Mouse (Mus musculus): Measurements from ENCODE around the gene Tbk1. TPM values are rescaled to one million over a fixed set of nuclear protein-coding genes. Genes with fewer than 3 reads are reported as not detected.

Tbk1 gene
- polyA plus RNA-seq (2015; fragmentation: Nextera tagmentation; extraction: Ambion mirVana): 37.0 and 39.2 TPM in 2 replicates

DNA sequence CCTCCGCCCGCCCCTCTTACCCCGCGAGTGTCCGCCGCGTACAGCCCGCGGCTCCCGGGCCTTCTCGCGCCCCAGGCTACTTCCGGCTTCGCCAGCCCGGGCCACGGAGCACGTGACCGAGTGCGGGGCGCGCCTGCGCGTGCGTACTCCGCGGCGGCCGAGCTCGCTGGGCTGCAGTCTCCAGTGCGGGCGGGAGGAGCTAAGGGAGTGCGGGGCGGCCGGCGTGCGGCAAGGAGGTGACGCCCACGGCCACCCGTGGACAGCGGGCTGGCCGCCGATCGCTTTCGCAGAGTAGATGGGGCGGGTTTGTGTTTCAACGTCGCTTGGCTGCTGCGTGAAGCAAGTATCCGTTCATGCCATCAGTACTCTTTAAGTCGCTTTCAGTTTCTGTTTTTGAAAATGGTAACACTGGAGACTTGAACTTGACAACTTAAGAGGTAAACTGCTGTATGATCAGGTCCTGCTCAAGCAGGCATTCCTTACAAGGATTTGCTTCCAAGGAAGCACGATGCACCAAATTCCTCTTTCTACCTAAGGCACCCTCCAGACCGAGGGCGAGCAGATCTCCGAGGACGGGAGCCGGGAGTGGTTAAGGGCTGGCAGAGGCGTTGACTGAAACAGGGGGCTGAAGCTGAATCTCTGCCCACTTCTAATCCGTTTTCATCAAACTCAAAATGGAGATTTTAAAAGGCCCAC, at the start of gene Tbk1:
TSS of gene Tbk1 (minus strand) at position 113 of the 696 bp plus-strand sequence.
- Histone ChIP-seq H3K4me3 (ENCODE audit: low read length) (peak within 1 kb of the TSS; percentile 88), H3K4me1 (replicated peaks; ENCODE audit: control insufficient read depth, insufficient read depth, low read length) (peaks cover 4% of the 10 kb centered on the region; the same call in 1 of the 2 replicates), H3K9ac (ENCODE audit: low read length) (peak within 1 kb of the TSS; percentile 89), H3K9me3 (ENCODE audit: control insufficient read depth, low read length) (no peaks in the 10 kb centered on the region), H3K4me2 (ENCODE audit: low read depth, low read length) (peak within 1 kb of the TSS; percentile 70), H3K36me3 (ENCODE audit: control insufficient read depth, insufficient read depth, low read length) (peaks cover 28% of the 10 kb centered on the region), H3K27me3 (ENCODE audit: control insufficient read depth, insufficient read depth, low read depth, low read length) (no peaks in the 10 kb centered on the region), H3K27ac (ENCODE audit: low read length) (peak within 1 kb of the TSS; percentile 84)
- peak; percentile 99 for ATAC-seq (ENCODE audit: low read depth)
- under 1% methylated on average over 52 of the region's 58 CpGs for WGBS

DNA sequence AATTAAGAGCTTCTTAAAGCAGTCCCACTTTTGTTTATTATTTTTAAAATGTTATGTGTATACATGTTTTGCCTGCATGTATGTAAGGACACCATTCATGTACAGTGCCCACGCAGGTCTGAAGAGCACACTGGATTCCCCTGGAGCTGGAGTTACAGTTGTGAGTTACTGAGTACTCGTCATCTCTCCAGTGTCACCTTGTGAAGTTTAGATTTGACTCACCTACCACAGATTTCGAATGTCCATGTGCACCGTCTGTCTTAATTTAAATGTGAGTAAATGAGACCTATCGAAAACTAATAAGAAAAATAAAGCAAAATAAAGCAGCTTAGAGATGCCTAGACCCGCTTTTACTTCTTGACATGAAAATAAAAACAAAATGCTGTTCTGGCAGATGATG, 49.7 kb upstream of the Tbk1 start:
- Histone ChIP-seq H3K4me1 (replicated peaks; ENCODE audit: control insufficient read depth, insufficient read depth, low read length) (peaks cover 3% of the 10 kb centered on the region; the same call in 1 of the 2 replicates), H3K9me3 (ENCODE audit: control insufficient read depth, low read length) (no peaks in the 10 kb centered on the region), H3K4me3 (ENCODE audit: low read length) (no peak overlapping the region), H3K36me3 (ENCODE audit: control insufficient read depth, insufficient read depth, low read length) (no peaks in the 10 kb centered on the region), H3K27ac (ENCODE audit: low read length) (no peak overlapping the region), H3K27me3 (ENCODE audit: control insufficient read depth, insufficient read depth, low read depth, low read length) (peaks cover 5% of the 10 kb centered on the region), H3K4me2 (ENCODE audit: low read depth, low read length) (no peak overlapping the region), H3K9ac (ENCODE audit: low read length) (no peak overlapping the region)
- 80% methylated on average over 6 of the region's 6 CpGs for WGBS
- ATAC-seq (ENCODE audit: low read depth): no peak

DNA sequence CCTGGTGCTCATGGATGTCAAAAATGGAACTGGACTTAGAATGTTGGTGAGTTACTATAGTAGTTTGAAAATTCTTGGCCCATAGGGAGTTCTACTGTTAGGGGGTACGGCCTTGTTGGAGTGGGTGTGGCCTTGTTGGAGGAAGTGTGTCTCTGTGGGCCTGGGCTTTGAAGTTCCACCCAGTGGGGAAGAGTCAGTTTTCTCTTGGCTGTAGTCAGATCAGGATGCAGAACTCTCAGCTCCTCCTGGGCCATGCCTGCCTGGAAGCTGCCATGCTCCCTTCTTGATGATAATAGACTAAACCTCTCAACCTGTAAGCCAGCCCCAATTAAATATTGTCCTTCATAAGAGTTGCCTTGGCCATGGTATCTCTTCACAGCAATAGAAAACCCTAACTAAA, 47.6 kb upstream of the Tbk1 start:
- no peak for ATAC-seq (ENCODE audit: low read depth)
- no peak overlapping the region for H3K4me2 ChIP-seq (ENCODE audit: low read depth, low read length)
- no peak overlapping the region for H3K4me3 ChIP-seq (ENCODE audit: low read length)
- WGBS: 39% methylated on average over 1 of the region's 1 CpGs
- no peaks in the 10 kb centered on the region for H3K4me1 ChIP-seq (replicated peaks; ENCODE audit: control insufficient read depth, insufficient read depth, low read length)
- no peaks in the 10 kb centered on the region for H3K36me3 ChIP-seq (ENCODE audit: control insufficient read depth, insufficient read depth, low read length)
- no peak overlapping the region for H3K9ac ChIP-seq (ENCODE audit: low read length)
- no peaks in the 10 kb centered on the region for H3K9me3 ChIP-seq (ENCODE audit: control insufficient read depth, low read length)
- no peaks in the 10 kb centered on the region; the same call in 1 of the 2 replicates for H3K27me3 ChIP-seq (ENCODE audit: control insufficient read depth, insufficient read depth, low read depth, low read length)
- H3K27ac ChIP-seq (ENCODE audit: low read length): no peak overlapping the region

- Histone ChIP-seq H3K4me3 (ENCODE audit: low read length) (no peak overlapping the region), H3K9me3 (ENCODE audit: control insufficient read depth, low read length) (no peaks in the 10 kb centered on the region), H3K4me1 (replicated peaks; ENCODE audit: control insufficient read depth, insufficient read depth, low read length) (peaks cover 11% of the 10 kb centered on the region), H3K9ac (ENCODE audit: low read length) (no peak overlapping the region), H3K27ac (ENCODE audit: low read length) (no peak overlapping the region), H3K4me2 (ENCODE audit: low read depth, low read length) (no peak overlapping the region), H3K27me3 (ENCODE audit: control insufficient read depth, insufficient read depth, low read depth, low read length) (no peaks in the 10 kb centered on the region), H3K36me3 (ENCODE audit: control insufficient read depth, insufficient read depth, low read length) (no peaks in the 10 kb centered on the region)
- ATAC-seq (ENCODE audit: low read depth): no peak
- 84% methylated on average over 6 of the region's 6 CpGs for WGBS
Observed at GRCm38 (mm10) chr10:121628561-121629040, 42.0 kb upstream of the Tbk1 start.

GRCm38 (mm10) chr10:121627216-121627852, 40.7 kb upstream of the Tbk1 start:
- 78% methylated on average over 10 of the region's 10 CpGs for WGBS

DNA sequence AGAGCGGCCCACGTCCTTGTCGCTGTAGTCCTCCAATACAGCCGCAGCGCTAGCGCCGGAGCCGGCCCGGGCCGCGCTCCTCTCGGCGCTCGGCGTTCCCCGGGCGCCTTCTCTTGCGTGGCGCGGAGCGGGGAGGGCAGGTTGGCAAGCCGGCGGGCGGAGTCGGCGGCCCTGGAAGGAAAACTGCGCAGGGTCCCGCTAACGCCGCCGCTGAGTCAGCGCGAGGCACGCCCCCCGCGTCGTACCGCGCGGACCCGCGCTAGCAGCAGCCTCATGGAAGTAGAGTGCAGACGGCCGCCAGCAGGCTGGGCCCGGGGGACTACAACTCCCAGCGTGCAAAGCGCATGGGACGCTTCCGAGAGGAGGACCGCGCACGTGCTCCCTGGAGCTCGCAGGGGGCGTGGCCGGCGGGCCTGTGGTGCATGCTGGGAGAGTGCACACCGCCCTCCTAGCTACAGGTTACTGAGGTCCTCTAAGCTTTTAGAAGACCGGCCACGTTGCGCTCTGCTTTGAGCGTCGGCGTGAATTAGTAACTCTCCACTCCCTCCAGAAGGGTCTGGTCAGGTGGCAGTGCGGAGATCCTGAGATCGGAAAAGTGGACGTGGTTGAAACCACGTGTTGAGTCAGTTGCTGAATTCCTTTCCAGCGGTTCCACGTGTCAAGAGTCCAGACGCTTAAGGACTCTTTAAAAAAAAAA, 39.7 kb upstream of the Tbk1 start, which contains the start of gene Xpot:
TSS of gene Xpot (minus strand) at position 147 of the 697 bp plus-strand sequence.
- peaks cover 11% of the 10 kb centered on the region for H3K4me1 ChIP-seq (replicated peaks; ENCODE audit: control insufficient read depth, insufficient read depth, low read length)
- H3K4me3 ChIP-seq (ENCODE audit: low read length): peak within 1 kb of the TSS; percentile 63
- peak; percentile 100 for ATAC-seq (ENCODE audit: low read depth)
- H3K9ac ChIP-seq (ENCODE audit: low read length): peak within 1 kb of the TSS; percentile 79
- no peaks in the 10 kb centered on the region for H3K27me3 ChIP-seq (ENCODE audit: control insufficient read depth, insufficient read depth, low read depth, low read length)
- 0 out of 2 replicates have a peak, but pooled peaks cover 3% of the 10 kb centered on the region for H3K36me3 ChIP-seq (ENCODE audit: control insufficient read depth, insufficient read depth, low read length)
- H3K4me2 ChIP-seq (ENCODE audit: low read depth, low read length): peak within 1 kb of the TSS; percentile 59
- WGBS: under 1% methylated on average over 66 of the region's 70 CpGs
- no peaks in the 10 kb centered on the region for H3K9me3 ChIP-seq (ENCODE audit: control insufficient read depth, low read length)
- peak within 1 kb of the TSS; percentile 89 for H3K27ac ChIP-seq (ENCODE audit: low read length)

More at GRCm38 (mm10) chr10:121627216-121627852, 40.7 kb upstream of the Tbk1 start:
- peak overlapping the region; percentile 63; the same call in 1 of the 2 replicates for H3K4me3 ChIP-seq (ENCODE audit: low read length)
- no peak for ATAC-seq (ENCODE audit: low read depth)
- H3K4me2 ChIP-seq (ENCODE audit: low read depth, low read length): peak overlapping the region; percentile 59
- peaks cover 11% of the 10 kb centered on the region for H3K4me1 ChIP-seq (replicated peaks; ENCODE audit: control insufficient read depth, insufficient read depth, low read length)
- H3K27ac ChIP-seq (ENCODE audit: low read length): no peak overlapping the region
- H3K36me3 ChIP-seq (ENCODE audit: control insufficient read depth, insufficient read depth, low read length): no peaks in the 10 kb centered on the region
- peak overlapping the region; percentile 79; the same call in 1 of the 2 replicates for H3K9ac ChIP-seq (ENCODE audit: low read length)
- H3K9me3 ChIP-seq (ENCODE audit: control insufficient read depth, low read length): no peaks in the 10 kb centered on the region
- no peaks in the 10 kb centered on the region for H3K27me3 ChIP-seq (ENCODE audit: control insufficient read depth, insufficient read depth, low read depth, low read length)

- H3K36me3 ChIP-seq (ENCODE audit: control insufficient read depth, insufficient read depth, low read length): 0 out of 2 replicates have a peak, but pooled peaks cover 3% of the 10 kb centered on the region
- WGBS: under 1% methylated on average over 41 of the region's 41 CpGs
- peak overlapping the region; percentile 63 for H3K4me3 ChIP-seq (ENCODE audit: low read length)
- peak overlapping the region; percentile 79 for H3K9ac ChIP-seq (ENCODE audit: low read length)
- peak overlapping the region; percentile 59 for H3K4me2 ChIP-seq (ENCODE audit: low read depth, low read length)
- H3K9me3 ChIP-seq (ENCODE audit: control insufficient read depth, low read length): no peaks in the 10 kb centered on the region
- H3K4me1 ChIP-seq (replicated peaks; ENCODE audit: control insufficient read depth, insufficient read depth, low read length): peaks cover 11% of the 10 kb centered on the region
- ATAC-seq (ENCODE audit: low read depth): no peak; the same call in 1 of the 2 replicates
- H3K27ac ChIP-seq (ENCODE audit: low read length): peak overlapping the region; percentile 89
- H3K27me3 ChIP-seq (ENCODE audit: control insufficient read depth, insufficient read depth, low read depth, low read length): no peaks in the 10 kb centered on the region
Observed at GRCm38 (mm10) chr10:121625407-121626185, 39.0 kb upstream of the Tbk1 start.

DNA sequence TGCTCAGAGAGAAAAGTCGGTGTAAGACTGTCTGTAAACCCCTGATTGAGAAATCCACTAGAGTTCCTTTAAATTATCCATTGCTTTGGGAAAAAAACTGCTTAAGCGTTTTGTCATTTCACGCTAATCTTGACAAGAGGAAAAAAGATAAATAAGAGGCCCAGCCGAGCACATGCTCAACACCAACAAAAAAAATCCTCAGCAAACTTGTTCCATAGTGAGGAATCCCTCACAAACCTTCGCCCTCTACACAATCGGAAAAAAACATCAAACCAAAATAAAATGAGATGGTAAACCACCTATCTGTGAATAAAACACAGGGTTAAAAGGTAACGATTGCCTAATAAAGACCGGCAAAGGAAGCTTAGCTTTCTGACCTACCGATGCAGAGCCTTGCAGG, 38.4 kb upstream of the Tbk1 start:
- WGBS: 3% methylated on average over 9 of the region's 9 CpGs
- Histone ChIP-seq H3K4me1 (replicated peaks; ENCODE audit: control insufficient read depth, insufficient read depth, low read length) (peaks cover 11% of the 10 kb centered on the region), H3K36me3 (ENCODE audit: control insufficient read depth, insufficient read depth, low read length) (0 out of 2 replicates have a peak, but pooled peaks cover 3% of the 10 kb centered on the region), H3K27me3 (ENCODE audit: control insufficient read depth, insufficient read depth, low read depth, low read length) (no peaks in the 10 kb centered on the region), H3K9ac (ENCODE audit: low read length) (peak overlapping the region; percentile 79), H3K27ac (ENCODE audit: low read length) (no peak overlapping the region), H3K4me3 (ENCODE audit: low read length) (peak overlapping the region; percentile 63), H3K9me3 (ENCODE audit: control insufficient read depth, low read length) (no peaks in the 10 kb centered on the region), H3K4me2 (ENCODE audit: low read depth, low read length) (peak overlapping the region; percentile 59)
- ATAC-seq (ENCODE audit: low read depth): no peak
